ENCODE assay signal across 22 mouse cellular contexts in genomic region chr9:82553213-82553612, GRCm38 (mm10).
DNase-seq lines count a peak whose midpoint lies in the region; ATAC-seq and TF ChIP-seq lines count a peak whose summit lies in the region.
"Had no signal": no experiment of that assay in that cellular context is flagged by ENCODE, and none has a peak within 500 bp of the region (broad histone marks: within the 10 kb centered on the region; RNA-seq: fewer than 3 reads in every experiment).

No protein-coding gene starts in this region.

- H3K4me3 ChIP-seq in hindbrain, postnatal 0 days (ENCODE audit: low read length) = no peak overlapping the region
- no peak overlapping the region for H3K4me3 ChIP-seq in hindbrain, embryonic 12.5 days
- no peak overlapping the region for H3K4me3 ChIP-seq in neural tube, embryonic 15.5 days (replicated peaks)
- H3K4me3 ChIP-seq: embryonic facial prominence, embryonic 10.5 days; forebrain, embryonic 13.5 days; gastrocnemius, adult 2 months; heart, embryonic 13.5 days; hindbrain, embryonic 15.5 days; intestine, embryonic 15.5 days had no signal

- H3K4me2 ChIP-seq in hindbrain, postnatal 0 days (ENCODE audit: low read depth, low read length) = no peak overlapping the region
- H3K4me2 ChIP-seq in hindbrain, embryonic 12.5 days (replicated peaks) = no peak overlapping the region
- no peak overlapping the region for H3K4me2 ChIP-seq in neural tube, embryonic 15.5 days
- H3K4me2 ChIP-seq: forebrain, embryonic 13.5 days; heart, embryonic 13.5 days; hindbrain, embryonic 15.5 days; intestine, embryonic 15.5 days had no signal

- 61% methylated on average over 3 of the region's 3 CpGs for WGBS in hindbrain, postnatal 0 days
- WGBS in hindbrain, embryonic 12.5 days = 87% methylated on average over 3 of the region's 3 CpGs
- 33% methylated on average over 3 of the region's 3 CpGs for WGBS in neural tube, embryonic 15.5 days

- peak; percentile 2 for DNase-seq in hindbrain, postnatal 0 days (ENCODE audit: low spot score)
- peak; percentile 22 for DNase-seq in hindlimb bud, embryonic 11.5 days (ENCODE audit: extremely low spot score, low read depth, low spot score)
- peak; percentile 27 for DNase-seq in mesoderm, embryonic 11.5 days (ENCODE audit: low read depth, low spot score)
- no peak for DNase-seq in adrenal gland, postnatal 4 days (ENCODE audit: low spot score in 2 of 2)
- no peak for DNase-seq in lung, postnatal 4 days
- DNase-seq: adrenal gland, adult 8-10 months; adrenal gland, postnatal 36 days; cerebellum, adult 11 months; cerebellum, adult 9-10 months; cerebellum, postnatal 25 days; forebrain, postnatal 0 days; gastrocnemius, adult 2 months; gastrocnemius, postnatal 36 days; heart, adult 11 months; heart, postnatal 36 days had no signal

- H3K9me3 ChIP-seq in hindbrain, postnatal 0 days (ENCODE audit: low read length) = no peaks in the 10 kb centered on the region
- no peaks in the 10 kb centered on the region for H3K9me3 ChIP-seq in hindbrain, embryonic 12.5 days (replicated peaks)
- no peaks in the 10 kb centered on the region for H3K9me3 ChIP-seq in neural tube, embryonic 15.5 days (replicated peaks)
- H3K9me3 ChIP-seq: embryonic facial prominence, embryonic 10.5 days; forebrain, embryonic 13.5 days; heart, embryonic 13.5 days; hindbrain, embryonic 15.5 days; intestine, embryonic 15.5 days had no signal

- TF ChIP-seq CTCF in hindbrain, postnatal 0 days (IDR thresholded peaks at IDR 0.05; ENCODE audit: low read depth) = no peak

- no peak overlapping the region for H3K27ac ChIP-seq in hindbrain, postnatal 0 days
- H3K27ac ChIP-seq in hindbrain, embryonic 12.5 days = no peak overlapping the region
- H3K27ac ChIP-seq in neural tube, embryonic 15.5 days (replicated peaks) = no peak overlapping the region
- H3K27ac ChIP-seq: embryonic facial prominence, embryonic 10.5 days; forebrain, embryonic 13.5 days; gastrocnemius, adult 2 months; heart, embryonic 13.5 days; hindbrain, embryonic 15.5 days; intestine, embryonic 15.5 days had no signal

- no peaks in the 10 kb centered on the region for H3K27me3 ChIP-seq in hindbrain, postnatal 0 days (ENCODE audit: insufficient read depth, low read length)
- no peaks in the 10 kb centered on the region for H3K27me3 ChIP-seq in hindbrain, embryonic 12.5 days
- no peaks in the 10 kb centered on the region for H3K27me3 ChIP-seq in neural tube, embryonic 15.5 days (replicated peaks)
- H3K27me3 ChIP-seq: forebrain, embryonic 13.5 days; heart, embryonic 13.5 days; hindbrain, embryonic 15.5 days; intestine, embryonic 15.5 days had no signal

- H3K4me1 ChIP-seq in hindbrain, postnatal 0 days (ENCODE audit: insufficient read depth, low read length) = no peaks in the 10 kb centered on the region
- 0 out of 2 replicates have a peak, but pooled peaks cover 2% of the 10 kb centered on the region for H3K4me1 ChIP-seq in hindbrain, embryonic 12.5 days
- H3K4me1 ChIP-seq in neural tube, embryonic 15.5 days = peaks cover 8% of the 10 kb centered on the region; the same call in 1 of the 2 replicates
- H3K4me1 ChIP-seq: forebrain, embryonic 13.5 days; heart, embryonic 13.5 days; hindbrain, embryonic 15.5 days; intestine, embryonic 15.5 days had no signal

- no peaks in the 10 kb centered on the region for H3K36me3 ChIP-seq in hindbrain, postnatal 0 days (ENCODE audit: insufficient read depth, low read length)
- no peaks in the 10 kb centered on the region for H3K36me3 ChIP-seq in hindbrain, embryonic 12.5 days
- H3K36me3 ChIP-seq in neural tube, embryonic 15.5 days = no peaks in the 10 kb centered on the region
- H3K36me3 ChIP-seq: embryonic facial prominence, embryonic 10.5 days; heart, embryonic 13.5 days; hindbrain, embryonic 15.5 days; intestine, embryonic 15.5 days had no signal

- no peak overlapping the region for H3K9ac ChIP-seq in hindbrain, postnatal 0 days (replicated peaks; ENCODE audit: low read length)
- no peak overlapping the region for H3K9ac ChIP-seq in hindbrain, embryonic 12.5 days
- no peak overlapping the region for H3K9ac ChIP-seq in neural tube, embryonic 15.5 days (replicated peaks)
- H3K9ac ChIP-seq: forebrain, embryonic 13.5 days; forebrain, postnatal 0 days; heart, embryonic 13.5 days; hindbrain, embryonic 15.5 days; intestine, embryonic 15.5 days had no signal

- no peak for ATAC-seq in hindbrain, postnatal 0 days
- no peak for ATAC-seq in hindbrain, embryonic 12.5 days (ENCODE audit: low FRiP score)
- ATAC-seq in neural tube, embryonic 15.5 days (ENCODE audit: low FRiP score) = peak; percentile 65; the same call in 1 of the 2 replicates
- ATAC-seq: forebrain, embryonic 13.5 days; forebrain, postnatal 0 days; intestine, embryonic 15.5 days had no signal

Comparison
In these comparisons a context has a peak if more than half of its experiments do, and no peak if none do; other contexts are left out.
1. DNase-seq: peak in hindbrain, postnatal 0 days (single experiment), hindlimb bud, embryonic 11.5 days (single experiment) and mesoderm, embryonic 11.5 days (single experiment); none in adrenal gland, postnatal 4 days (0 of 2) and lung, postnatal 4 days (0 of 2).